Comparison of ENCODE assay signal across 10 mouse cellular contexts in the genomic region with DNA sequence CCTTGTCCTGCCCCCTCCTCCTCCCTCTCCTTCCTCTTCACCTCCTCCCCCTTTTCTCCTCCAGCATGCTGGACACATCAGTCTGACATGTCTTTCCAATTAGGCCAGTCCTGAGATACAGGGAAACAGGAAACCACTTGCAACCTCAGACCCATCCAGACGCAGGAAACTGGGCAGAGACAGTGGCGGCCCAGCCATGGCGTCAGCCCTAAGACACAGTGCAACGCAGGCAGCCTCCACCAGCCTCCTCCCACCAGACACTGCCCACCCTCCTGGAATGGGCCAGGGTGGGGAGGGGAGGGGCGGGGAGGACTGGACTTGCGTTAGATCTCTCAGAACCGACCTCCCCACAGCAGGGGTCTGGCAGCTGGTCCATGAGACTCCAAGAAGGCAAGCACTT.
DNase-seq lines count a peak whose midpoint lies in the region; ATAC-seq and TF ChIP-seq lines count a peak whose summit lies in the region.
"Had no signal": no experiment of that assay in that cellular context is flagged by ENCODE, and none has a peak within 500 bp of the region (broad histone marks: within the 10 kb centered on the region; RNA-seq: fewer than 3 reads in every experiment).

No protein-coding gene starts in this region.

- H3K9me3 ChIP-seq in forebrain, embryonic 11.5 days (ENCODE audit: control insufficient read depth, low read length): no peaks in the 10 kb centered on the region
- H3K9me3 ChIP-seq in forebrain, embryonic 16.5 days (ENCODE audit: control insufficient read depth, low read length): no peaks in the 10 kb centered on the region
- no peaks in the 10 kb centered on the region for H3K9me3 ChIP-seq in kidney, postnatal 0 days (replicated peaks; ENCODE audit: low read length)
- no peaks in the 10 kb centered on the region for H3K9me3 ChIP-seq in limb, embryonic 10.5 days (replicated peaks)
- H3K9me3 ChIP-seq: midbrain, embryonic 12.5 days had no signal

- no peak overlapping the region for H3K4me2 ChIP-seq in forebrain, embryonic 11.5 days (ENCODE audit: low read depth, low read length, severe bottlenecking)
- H3K4me2 ChIP-seq in forebrain, embryonic 16.5 days (ENCODE audit: low read length): no peak overlapping the region
- H3K4me2 ChIP-seq in kidney, postnatal 0 days (ENCODE audit: low read length): no peak overlapping the region
- H3K4me2 ChIP-seq: midbrain, embryonic 12.5 days had no signal

- H3K4me3 ChIP-seq in forebrain, embryonic 11.5 days (ENCODE audit: low read depth, low read length): no peak overlapping the region
- no peak overlapping the region for H3K4me3 ChIP-seq in forebrain, embryonic 16.5 days (replicated peaks; ENCODE audit: low read length)
- no peak overlapping the region for H3K4me3 ChIP-seq in kidney, postnatal 0 days (replicated peaks; ENCODE audit: low read depth, low read length)
- no peak overlapping the region for H3K4me3 ChIP-seq in kidney, adult 2 months (ENCODE audit: insufficient read depth, low read depth, low read length)
- H3K4me3 ChIP-seq in limb, embryonic 10.5 days: 0 out of 2 replicates have a peak overlapping the region, but pooled peaks have one; percentile 1
- H3K4me3 ChIP-seq: midbrain, embryonic 12.5 days had no signal

- no peaks in the 10 kb centered on the region for H3K36me3 ChIP-seq in forebrain, embryonic 11.5 days (ENCODE audit: control insufficient read depth, insufficient read depth, low read length)
- no peaks in the 10 kb centered on the region for H3K36me3 ChIP-seq in forebrain, embryonic 16.5 days (ENCODE audit: control insufficient read depth, insufficient read depth)
- no peaks in the 10 kb centered on the region for H3K36me3 ChIP-seq in kidney, postnatal 0 days (ENCODE audit: insufficient read depth, low read length)
- H3K36me3 ChIP-seq in kidney, adult 2 months (ENCODE audit: control insufficient read depth, insufficient read depth, low read length): no peaks in the 10 kb centered on the region
- H3K36me3 ChIP-seq in limb, embryonic 10.5 days: no peaks in the 10 kb centered on the region
- H3K36me3 ChIP-seq: midbrain, embryonic 12.5 days had no signal

- no peak overlapping the region for H3K9ac ChIP-seq in forebrain, embryonic 11.5 days (ENCODE audit: low read length)
- H3K9ac ChIP-seq in forebrain, embryonic 16.5 days (replicated peaks; ENCODE audit: low read depth, low read length): no peak overlapping the region
- no peak overlapping the region for H3K9ac ChIP-seq in kidney, postnatal 0 days (ENCODE audit: low read depth, low read length)
- H3K9ac ChIP-seq: midbrain, embryonic 12.5 days had no signal

- no peak for TF ChIP-seq POLR2A in kidney, adult 2 months (IDR thresholded peaks at IDR 0.05; ENCODE audit: low read depth, low read length)

- no peak for ATAC-seq in forebrain, embryonic 11.5 days (replicated peaks; ENCODE audit: low FRiP score)
- no peak for ATAC-seq in forebrain, embryonic 16.5 days
- no peak; the same call in 1 of the 2 replicates for ATAC-seq in kidney, postnatal 0 days (replicated peaks; ENCODE audit: low FRiP score, low read depth)

- H3K27ac ChIP-seq in forebrain, embryonic 11.5 days (ENCODE audit: low read depth, low read length): no peak overlapping the region
- H3K27ac ChIP-seq in forebrain, embryonic 16.5 days (ENCODE audit: low read length): no peak overlapping the region
- H3K27ac ChIP-seq in kidney, postnatal 0 days: no peak overlapping the region
- H3K27ac ChIP-seq in kidney, adult 2 months (ENCODE audit: insufficient read depth, low read depth, low read length): no peak overlapping the region
- peak overlapping the region; percentile 81 for H3K27ac ChIP-seq in limb, embryonic 10.5 days
- H3K27ac ChIP-seq: midbrain, embryonic 12.5 days had no signal

- DNase-seq in forebrain, embryonic 11.5 days (ENCODE audit: low spot score): peak; percentile 68
- DNase-seq in kidney, postnatal 0 days (ENCODE audit: low spot score): peak; percentile 22
- no peak for DNase-seq in kidney, adult 2 months
- peak; percentile 13 for DNase-seq in ZHBTc4 (ENCODE audit: low read depth, low spot score)
- peak; percentile 70 for DNase-seq in limb, embryonic 10.5 days (ENCODE audit: low spot score)
- no peak for DNase-seq in thymus, adult 18-20 months
- no peak for DNase-seq in natural killer cell, adult 2 months (ENCODE audit: low spot score in 2 of 2)
- DNase-seq: gastrocnemius, postnatal 36 days had no signal

- TF ChIP-seq CTCF in kidney, postnatal 0 days (IDR thresholded peaks at IDR 0.05; ENCODE audit: low read depth): no peak
- no peak for TF ChIP-seq CTCF in kidney, adult 2 months (conservative IDR thresholded peaks at IDR 0.05; ENCODE audit: insufficient read depth, insufficient read length, low read depth, low read length)

- H3K4me1 ChIP-seq in forebrain, embryonic 11.5 days (replicated peaks; ENCODE audit: control insufficient read depth, insufficient read depth, low read length): no peaks in the 10 kb centered on the region
- peaks cover 5% of the 10 kb centered on the region for H3K4me1 ChIP-seq in forebrain, embryonic 16.5 days (replicated peaks; ENCODE audit: control insufficient read depth, insufficient read depth, low read length)
- no peaks in the 10 kb centered on the region for H3K4me1 ChIP-seq in kidney, postnatal 0 days (replicated peaks; ENCODE audit: insufficient read depth, low read length)
- H3K4me1 ChIP-seq in kidney, adult 2 months (ENCODE audit: control insufficient read depth, insufficient read depth, low read length): no peaks in the 10 kb centered on the region
- peaks cover 65% of the 10 kb centered on the region for H3K4me1 ChIP-seq in limb, embryonic 10.5 days

- H3K27me3 ChIP-seq in forebrain, embryonic 11.5 days (ENCODE audit: control insufficient read depth, insufficient read depth, low read length): no peaks in the 10 kb centered on the region
- H3K27me3 ChIP-seq in forebrain, embryonic 16.5 days (replicated peaks; ENCODE audit: control insufficient read depth, insufficient read depth, low read length): no peaks in the 10 kb centered on the region
- H3K27me3 ChIP-seq in kidney, postnatal 0 days (ENCODE audit: insufficient read depth, low read length): no peaks in the 10 kb centered on the region
- no peaks in the 10 kb centered on the region for H3K27me3 ChIP-seq in kidney, adult 2 months (replicated peaks; ENCODE audit: control insufficient read depth, insufficient read depth, low read length)
- no peaks in the 10 kb centered on the region; the same call in 1 of the 2 replicates for H3K27me3 ChIP-seq in limb, embryonic 10.5 days (ENCODE audit: low read depth, poor library complexity, severe bottlenecking)
- H3K27me3 ChIP-seq: midbrain, embryonic 12.5 days had no signal

- WGBS in forebrain, embryonic 11.5 days: 30% methylated on average over 7 of the region's 7 CpGs
- WGBS in forebrain, embryonic 16.5 days: 44% methylated on average over 7 of the region's 7 CpGs
- 16% methylated on average over 7 of the region's 7 CpGs for WGBS in kidney, postnatal 0 days
- 25% methylated on average over 7 of the region's 7 CpGs for WGBS in kidney, adult 2 months
- WGBS in limb, embryonic 10.5 days: 9% methylated on average over 7 of the region's 7 CpGs

Comparison
In these comparisons a context has a peak if more than half of its experiments do, and no peak if none do; other contexts are left out.
1. DNase-seq: peak in forebrain, embryonic 11.5 days (single experiment), kidney, postnatal 0 days (single experiment), ZHBTc4 (single experiment) and limb, embryonic 10.5 days (single experiment); none in kidney, adult 2 months (single experiment), thymus, adult 18-20 months (0 of 2) and natural killer cell, adult 2 months (0 of 2).